Mouse (Mus musculus): ENCODE results near the gene Mucl2. TPM values are rescaled to one million over a fixed set of nuclear protein-coding genes. Genes with fewer than 3 reads are reported as not detected.
"Not testable (repeated sequence)": the region's sequence is repeated elsewhere in the genome, so short reads cannot be mapped to it uniquely, and the experiment has no call there.

The Mucl2 gene
- not detected in 2 replicates for total RNA-seq (2015; ENCODE audit: low replicate concordance)
- total RNA-seq (2017; ENCODE audit: low replicate concordance), result not detected in 2 replicates

DNA sequence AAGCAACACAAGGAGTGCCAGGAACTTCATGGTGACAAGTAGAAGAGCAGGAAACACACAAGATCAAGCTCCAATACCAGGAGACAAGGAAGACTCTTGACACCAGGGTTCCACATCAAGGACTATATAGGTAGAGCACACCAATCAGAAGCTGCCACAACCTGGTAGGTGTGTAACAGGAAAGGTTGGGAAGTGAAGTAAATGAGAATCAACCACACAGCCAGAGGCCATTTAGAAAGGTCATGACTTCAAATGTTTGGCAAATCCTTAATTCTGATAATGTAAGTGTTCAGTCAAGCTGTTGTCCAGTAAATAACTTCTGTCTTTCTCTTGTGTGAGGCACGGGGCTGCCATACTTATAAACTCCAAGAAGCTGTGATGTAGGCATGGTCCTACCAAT, at the start of gene Mucl2:
Gene Mucl2, minus strand, starts transcription at position 101 of the 400 bp plus-strand sequence.
- no peak for ATAC-seq (replicated peaks; ENCODE audit: low FRiP score, poor library complexity, severe bottlenecking)

DNA sequence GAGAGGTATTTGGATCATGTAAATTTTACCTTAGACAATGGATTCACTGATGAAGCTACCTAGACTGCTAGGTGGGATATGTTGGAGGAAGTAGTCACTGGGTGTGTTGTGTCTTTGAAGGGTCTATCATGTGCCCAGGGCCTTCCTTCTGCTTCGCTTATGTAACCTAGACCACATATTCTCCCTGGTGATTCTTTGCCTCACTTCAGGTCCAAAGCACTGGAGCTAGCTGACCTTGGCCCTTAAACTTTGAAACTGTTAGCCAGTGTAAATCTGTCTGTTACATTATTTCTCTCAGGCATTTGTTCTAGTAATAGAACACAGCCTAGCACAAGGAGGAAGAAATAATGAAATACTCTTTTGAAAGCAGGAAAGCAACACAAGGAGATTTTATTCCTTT, 13.9 kb upstream of the Mucl2 start:
- ATAC-seq (replicated peaks; ENCODE audit: low FRiP score, poor library complexity, severe bottlenecking), result not testable (repeated sequence)

Other genes starting within 250 kb of the Mucl2 start
- not detected in 2 replicates for gene Mucl1, start 143.8 kb downstream of the Mucl2 start, total RNA-seq (2015; ENCODE audit: low replicate concordance)
- gene Mucl1, start 143.8 kb downstream of the Mucl2 start, total RNA-seq (2017; ENCODE audit: low replicate concordance), result not detected in 2 replicates

All from erythroid progenitor cell, adult 5-6 weeks (primary cell).